Mouse (Mus musculus) myocyte (in vitro differentiated cells): ENCODE data around the gene Celsr3. TPM values are rescaled to one million over a fixed set of nuclear protein-coding genes. Genes with fewer than 3 reads are reported as not detected.

Experiments used
- H3K27me3 ChIP-seq: one replicate; pipeline ENCODE4 v1.6.1; 2011; ENCODE audit not compliant: control insufficient read depth, insufficient read depth, insufficient read length
- H3K36me3 ChIP-seq: one replicate; pipeline ENCODE4 v1.6.1; 2011; ENCODE audit not compliant: control insufficient read depth, insufficient read depth
- H3K4me2 ChIP-seq: one replicate; pipeline ENCODE4 v1.6.1; 2011; ENCODE audit warnings: low read depth, control low read depth
- H3K4me3 ChIP-seq: one replicate; pipeline ENCODE4 v1.5.1; 2011; ENCODE audit warnings: mild to moderate bottlenecking, control low read depth, moderate library complexity
- H3K79me2 ChIP-seq: one replicate; pipeline ENCODE4 v1.6.1; 2011; ENCODE audit not compliant: control insufficient read depth, insufficient read depth
- H3ac ChIP-seq: one replicate; pipeline ENCODE4 v1.6.1; 2011; ENCODE audit not compliant: control insufficient read depth, insufficient read length
- CEBPB ChIP-seq: IDR thresholded peaks from 2 replicates; pipeline ENCODE4 v1.6.1; 2011; ENCODE audit warnings: mild to moderate bottlenecking, moderate library complexity; ENCODE audit not compliant: poor library complexity, insufficient read depth, severe bottlenecking
- E2F4 ChIP-seq: IDR thresholded peaks from one replicate; pipeline ENCODE4 v1.6.1; 2011; ENCODE audit warnings: mild to moderate bottlenecking, control low read depth, moderate library complexity; ENCODE audit not compliant: insufficient read depth
- MAX ChIP-seq: IDR thresholded peaks from one replicate; pipeline ENCODE4 v1.6.1; 2011; ENCODE audit warnings: low read depth, mild to moderate bottlenecking, control low read depth
- MYOD1 ChIP-seq, 3 experiments: IDR thresholded peaks; one replicate each; pipeline ENCODE4 v1.6.1; 2011; ENCODE audit warnings: control low read depth in 2 of 3, low read depth in 2 of 3, mild to moderate bottlenecking in 2 of 3, moderate library complexity in 1 of 3; ENCODE audit not compliant: insufficient read length in 2 of 3, control insufficient read depth in 1 of 3
- MYOG ChIP-seq, 3 experiments: IDR thresholded peaks; one replicate each; pipeline ENCODE4 v1.6.1; 2011; ENCODE audit warnings: control low read depth in 2 of 3, low read depth in 2 of 3, mild to moderate bottlenecking in 2 of 3; ENCODE audit not compliant: insufficient read length in 2 of 3, control insufficient read depth in 1 of 3, insufficient read depth in 1 of 3
- POLR2A ChIP-seq: IDR thresholded peaks from one replicate; pipeline ENCODE4 v1.6.1; 2011; ENCODE audit warnings: low read depth, mild to moderate bottlenecking, control low read depth, moderate library complexity; ENCODE audit not compliant: insufficient read length
- POLR2AphosphoS2 ChIP-seq: IDR thresholded peaks from one replicate; pipeline ENCODE4 v1.6.1; 2011; ENCODE audit warnings: low read depth, control low read depth; ENCODE audit not compliant: insufficient read length
- REST ChIP-seq: IDR thresholded peaks from one replicate; pipeline ENCODE4 v1.6.1; 2011; ENCODE audit warnings: mild to moderate bottlenecking, control low read depth, moderate library complexity; ENCODE audit not compliant: insufficient read depth, insufficient read length
- SRF ChIP-seq: IDR thresholded peaks from one replicate; pipeline ENCODE4 v1.6.1; 2011; ENCODE audit warnings: low read depth; ENCODE audit not compliant: control insufficient read depth, insufficient read length
- TCF12 ChIP-seq: IDR thresholded peaks from one replicate; pipeline ENCODE4 v1.6.1; 2011; ENCODE audit warnings: mild to moderate bottlenecking, control low read depth; ENCODE audit not compliant: poor library complexity, insufficient read depth, severe bottlenecking
- TCF3 ChIP-seq: IDR thresholded peaks from one replicate; pipeline ENCODE4 v1.6.1; 2011; ENCODE audit warnings: low read depth, control low read depth; ENCODE audit not compliant: insufficient read length
- USF1 ChIP-seq: IDR thresholded peaks from one replicate; pipeline ENCODE4 v1.6.1; 2011; ENCODE audit warnings: low read depth, mild to moderate bottlenecking, control low read depth, moderate library complexity
- polyA plus RNA-seq: library from polyadenylated mRNA; unstranded; fragments of >200 nt; fragmentation: generic; extraction: Trizol; gene quantifications from one replicate; pipeline ENCODE4 v1.2.1, GENCODE M21; 2012; ENCODE audit warnings: missing spikeins

Gene Celsr3
- 0.65 TPM for polyA plus RNA-seq

DNA sequence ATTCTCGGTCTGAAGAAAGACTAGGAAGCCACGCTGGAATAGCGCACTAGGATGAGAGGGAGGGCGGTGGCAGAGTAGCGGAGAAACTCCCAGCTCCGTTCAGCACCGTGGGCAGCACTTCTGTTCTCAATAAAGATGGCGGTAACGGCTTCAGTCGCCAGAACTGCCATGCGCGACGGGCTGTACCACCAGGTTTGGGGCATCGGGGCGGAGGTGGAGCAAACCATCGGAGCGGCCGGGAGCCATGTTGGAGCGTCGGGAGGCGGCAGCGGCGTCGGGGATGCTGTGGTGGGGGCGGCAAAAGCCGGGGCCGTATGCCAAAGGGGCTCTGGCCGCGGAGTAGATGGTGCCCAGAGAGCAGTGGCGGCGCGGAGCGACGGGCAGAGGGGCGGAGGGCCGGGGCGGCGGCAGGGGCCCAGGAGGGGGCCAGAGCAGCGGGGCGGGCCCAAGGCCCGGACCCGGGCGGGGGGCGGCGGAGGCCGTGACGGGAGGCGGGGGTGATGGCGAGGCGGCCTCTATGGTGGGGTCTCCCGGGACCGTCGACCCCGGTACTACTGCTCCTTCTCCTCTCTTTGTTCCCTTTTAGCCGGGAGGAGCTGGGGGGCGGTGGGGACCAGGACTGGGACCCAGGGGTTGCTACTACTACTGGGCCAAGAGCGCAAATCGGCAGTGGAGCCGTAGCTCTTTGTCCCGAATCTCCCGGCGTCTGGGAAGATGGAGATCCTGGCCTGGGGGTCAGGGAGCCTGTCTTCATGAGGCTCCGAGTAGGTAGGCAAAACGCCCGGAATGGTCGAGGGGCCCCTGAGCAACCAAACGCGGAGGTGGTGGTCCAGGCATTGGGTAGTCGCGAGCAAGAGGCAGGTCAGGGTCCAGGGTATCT is at the start of gene Celsr3:
Gene Celsr3 (plus strand): TSS at position 501 of the 880 bp plus-strand sequence.
- peak within 1 kb of the TSS; percentile 65 for H3K4me2 ChIP-seq
- no peaks in the 10 kb centered on the region for H3K36me3 ChIP-seq
- H3ac ChIP-seq = no peak within 1 kb of the TSS
- H3K27me3 ChIP-seq = peaks cover 69% of the 10 kb centered on the region
- TF ChIP-seq REST (peak; percentile 87), MYOD1 (IDR thresholded peaks at IDR 0.05; ENCODE audit: control insufficient read depth in 1 of 3, insufficient read length in 2 of 3, low read depth in 2 of 3) (no peak), CEBPB (no peak), SRF (no peak), E2F4 (no peak), USF1 (no peak), POLR2A (no peak), TCF12 (no peak), MYOG (IDR thresholded peaks at IDR 0.05; ENCODE audit: control insufficient read depth in 1 of 3, insufficient read depth in 1 of 3, insufficient read length in 2 of 3, low read depth in 2 of 3) (no peak)
- H3K79me2 ChIP-seq = no peaks in the 10 kb centered on the region
- no peak within 1 kb of the TSS for H3K4me3 ChIP-seq

DNA sequence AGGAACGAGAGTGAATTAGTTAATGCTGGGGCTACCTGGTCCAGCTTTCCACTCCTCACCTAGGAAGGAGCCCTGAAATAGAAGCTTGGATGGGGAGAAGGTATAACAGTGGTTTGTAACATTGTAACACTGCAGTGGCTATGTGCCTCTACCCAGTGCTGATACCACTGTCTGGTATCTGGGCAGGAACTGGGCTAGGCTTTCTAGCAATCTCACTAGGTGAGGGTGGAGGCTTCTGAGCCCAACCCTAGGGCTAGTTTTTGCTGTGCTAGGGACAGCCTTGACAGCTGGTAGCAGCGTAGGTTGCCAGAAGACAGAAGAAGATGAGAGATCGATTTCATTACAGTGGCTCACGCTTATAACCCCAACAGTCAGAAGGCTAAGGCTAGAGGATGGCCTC is 49.5 kb upstream of the Celsr3 start:
- Histone ChIP-seq H3K4me3 (no peak overlapping the region), H3ac (no peak overlapping the region), H3K36me3 (no peaks in the 10 kb centered on the region), H3K4me2 (no peak overlapping the region), H3K27me3 (no peaks in the 10 kb centered on the region), H3K79me2 (no peaks in the 10 kb centered on the region)
- TF ChIP-seq MYOD1 (IDR thresholded peaks at IDR 0.05; ENCODE audit: control insufficient read depth in 1 of 3, insufficient read length in 2 of 3, low read depth in 2 of 3) (peak in 1 of 3 experiments; percentile 36), MYOG (IDR thresholded peaks at IDR 0.05; ENCODE audit: control insufficient read depth in 1 of 3, insufficient read depth in 1 of 3, insufficient read length in 2 of 3, low read depth in 2 of 3) (peak in 1 of 3 experiments; percentile 35), USF1 (no peak)

DNA sequence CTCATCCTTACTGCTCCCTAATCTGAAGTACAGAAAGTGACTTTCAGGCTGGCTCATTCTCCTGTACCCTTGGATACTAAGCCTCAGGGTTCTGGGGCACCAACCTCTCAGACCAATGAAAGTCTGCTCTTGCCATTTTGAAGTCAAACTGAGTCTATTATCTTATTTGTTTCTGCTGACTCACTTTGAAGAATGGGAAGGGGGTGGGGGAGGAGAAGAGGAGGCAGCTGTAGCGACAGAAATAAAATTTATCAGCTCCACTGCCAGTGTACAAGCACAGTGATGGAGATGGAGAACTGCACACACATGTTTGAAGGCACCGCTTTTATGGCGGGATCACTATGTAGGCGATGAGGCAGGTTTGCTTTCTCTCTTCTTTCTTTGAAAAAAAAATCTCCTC is 48.8 kb upstream of the Celsr3 start:
- TF ChIP-seq USF1 (no peak), MYOD1 (IDR thresholded peaks at IDR 0.05; ENCODE audit: control insufficient read depth in 1 of 3, insufficient read length in 2 of 3, low read depth in 2 of 3) (no peak), MAX (no peak), REST (no peak), POLR2AphosphoS2 (no peak), E2F4 (no peak), SRF (no peak), TCF12 (no peak), POLR2A (no peak), CEBPB (no peak), MYOG (IDR thresholded peaks at IDR 0.05; ENCODE audit: control insufficient read depth in 1 of 3, insufficient read depth in 1 of 3, insufficient read length in 2 of 3, low read depth in 2 of 3) (no peak), TCF3 (no peak)
- Histone ChIP-seq H3K79me2 (no peaks in the 10 kb centered on the region), H3ac (no peak overlapping the region)

DNA sequence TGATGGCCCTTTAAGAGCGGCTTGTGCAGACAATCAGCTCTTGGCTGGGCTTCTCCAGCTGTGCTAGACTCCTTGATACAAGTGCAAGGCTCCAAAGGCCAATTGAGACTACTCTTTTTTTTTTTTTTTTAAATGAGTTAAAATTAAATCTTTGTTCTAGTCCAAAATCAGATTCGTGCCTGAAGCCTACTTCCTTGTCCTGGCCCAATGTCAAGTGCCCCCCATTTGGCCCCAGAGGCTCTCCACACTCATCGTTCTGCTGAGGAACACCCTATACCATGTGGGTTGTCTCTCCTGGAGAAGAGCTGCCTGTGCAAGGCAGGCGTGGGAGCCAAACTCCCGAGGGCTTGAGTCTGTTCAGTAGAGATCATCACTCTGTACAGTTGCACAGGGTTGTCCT is 45.2 kb upstream of the Celsr3 start:
- no peak overlapping the region for H3K4me2 ChIP-seq
- no peaks in the 10 kb centered on the region for H3K36me3 ChIP-seq
- peaks cover 23% of the 10 kb centered on the region for H3K79me2 ChIP-seq
- TF ChIP-seq POLR2AphosphoS2 (no peak), SRF (no peak), TCF3 (no peak), E2F4 (no peak), MAX (no peak), TCF12 (no peak), POLR2A (no peak), USF1 (no peak), REST (no peak), CEBPB (no peak), MYOD1 (IDR thresholded peaks at IDR 0.05; ENCODE audit: control insufficient read depth in 1 of 3, insufficient read length in 2 of 3, low read depth in 2 of 3) (no peak), MYOG (IDR thresholded peaks at IDR 0.05; ENCODE audit: control insufficient read depth in 1 of 3, insufficient read depth in 1 of 3, insufficient read length in 2 of 3, low read depth in 2 of 3) (no peak)
- no peak overlapping the region for H3K4me3 ChIP-seq
- no peaks in the 10 kb centered on the region for H3K27me3 ChIP-seq
- H3ac ChIP-seq = no peak overlapping the region

More for the DNA sequence above, 48.8 kb upstream of the Celsr3 start:
- no peaks in the 10 kb centered on the region for H3K36me3 ChIP-seq
- no peak overlapping the region for H3K4me2 ChIP-seq
- no peaks in the 10 kb centered on the region for H3K27me3 ChIP-seq
- no peak overlapping the region for H3K4me3 ChIP-seq

DNA sequence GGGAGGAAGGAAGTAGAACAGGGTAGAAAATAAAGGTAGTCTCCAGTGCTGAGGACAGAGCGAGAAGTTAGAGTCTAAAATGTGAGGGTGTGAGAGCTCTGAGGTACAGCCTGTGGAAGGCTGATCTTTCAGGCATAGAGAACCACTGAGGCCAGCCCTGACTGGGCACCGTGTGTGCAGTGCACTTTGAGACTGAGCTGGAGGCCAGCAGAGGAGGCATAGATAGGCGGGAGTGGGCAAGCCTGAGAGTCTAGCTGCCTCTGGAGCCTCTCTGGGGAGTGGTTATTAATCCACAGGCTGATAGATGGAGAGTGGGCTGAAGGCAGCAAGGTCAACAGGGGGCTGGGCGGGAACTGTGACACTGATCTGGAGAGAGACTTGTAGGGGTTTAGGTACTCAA is 44.2 kb upstream of the Celsr3 start:
- H3K27me3 ChIP-seq = no peaks in the 10 kb centered on the region
- peaks cover under 1% of the 10 kb centered on the region for H3K36me3 ChIP-seq
- peaks cover 32% of the 10 kb centered on the region for H3K79me2 ChIP-seq
- H3K4me2 ChIP-seq = no peak overlapping the region
- no peak overlapping the region for H3K4me3 ChIP-seq
- H3ac ChIP-seq = no peak overlapping the region
- TF ChIP-seq MYOG (IDR thresholded peaks at IDR 0.05; ENCODE audit: control insufficient read depth in 1 of 3, insufficient read depth in 1 of 3, insufficient read length in 2 of 3, low read depth in 2 of 3) (no peak), MYOD1 (IDR thresholded peaks at IDR 0.05; ENCODE audit: control insufficient read depth in 1 of 3, insufficient read length in 2 of 3, low read depth in 2 of 3) (no peak), TCF12 (no peak), REST (no peak), TCF3 (no peak), SRF (no peak), USF1 (no peak)
